Mouse (Mus musculus) right cerebral cortex, postnatal 25 days (tissue): ENCODE measurements around the gene Secisbp2.

Experiments
- DNase-seq: peaks from one replicate; pipeline ENCODE4 v3.0.0; 2022

Gene Secisbp2

DNA sequence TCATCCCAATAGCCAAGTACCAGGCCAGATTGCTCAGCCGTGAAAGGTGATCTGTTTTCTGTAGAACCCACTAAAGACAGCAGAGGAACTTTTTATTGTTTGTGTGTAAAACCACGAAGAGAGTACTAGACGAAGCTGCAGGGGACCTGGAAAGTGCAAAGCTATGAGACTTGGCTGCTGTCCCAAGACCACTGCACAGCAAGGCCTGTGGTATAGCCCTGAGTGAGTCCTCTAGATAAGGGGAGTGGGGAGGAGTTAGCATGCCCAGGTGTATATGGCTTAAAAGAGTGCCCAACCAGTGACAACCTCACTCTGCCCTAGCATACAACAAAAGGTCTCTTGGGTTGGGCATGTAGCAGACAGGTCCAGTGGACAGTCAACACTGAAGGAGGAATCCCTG, 37.2 kb downstream of the Secisbp2 start:
- no peak for DNase-seq

DNA sequence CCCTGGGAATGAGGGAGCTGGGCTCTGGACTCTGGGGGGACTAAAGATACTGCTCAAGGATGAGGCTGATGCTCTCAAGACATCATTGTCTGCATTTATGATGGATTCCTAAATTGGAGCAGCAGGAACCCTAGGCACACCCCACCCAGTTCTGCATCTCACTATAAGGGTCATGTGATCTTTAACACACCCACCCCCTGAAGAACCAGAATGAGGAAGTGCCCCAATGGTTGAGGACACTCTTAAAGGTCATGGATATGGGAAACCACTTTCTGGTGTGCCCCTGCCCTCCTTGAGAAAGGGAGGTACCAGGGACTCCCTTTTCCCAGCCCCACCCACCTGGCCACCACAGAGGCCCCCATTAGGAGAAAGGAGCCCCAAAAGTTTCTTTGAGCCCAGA, 45.0 kb downstream of the Secisbp2 start:
- no peak for DNase-seq

- DNase-seq, result no peak
These were observed 46.0 kb downstream of the Secisbp2 start for GRCm38 (mm10) chr13:51697455-51697854.

GRCm38 (mm10) chr13:51697897-51698296, 46.4 kb downstream of the Secisbp2 start:
- no peak for DNase-seq

GRCm38 (mm10) chr13:51698318-51698717, 46.8 kb downstream of the Secisbp2 start:
- DNase-seq, result no peak

DNA sequence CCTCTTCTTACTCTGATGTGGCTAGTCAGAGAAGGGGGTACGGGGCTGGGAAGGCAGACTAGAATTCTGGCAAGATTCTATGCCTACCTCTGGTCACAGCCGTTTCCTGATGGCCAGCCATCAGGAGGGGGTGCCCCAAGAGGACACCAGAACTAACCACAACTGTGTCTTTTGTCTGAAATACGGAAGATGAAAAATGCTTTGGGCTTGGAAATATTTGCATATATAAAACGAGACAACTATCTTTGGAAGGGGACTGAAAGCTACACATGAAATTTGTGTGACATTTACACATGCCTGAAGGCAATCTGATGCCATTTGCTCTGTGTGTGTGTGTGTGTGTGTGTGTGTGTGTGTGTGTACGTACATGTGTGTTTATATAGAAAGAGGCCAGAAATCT, 52.4 kb downstream of the Secisbp2 start:
- no peak for DNase-seq

- no peak for DNase-seq
These were observed 54.7 kb downstream of the Secisbp2 start for GRCm38 (mm10) chr13:51705882-51706854.

GRCm38 (mm10) chr13:51710738-51711137, 59.2 kb downstream of the Secisbp2 start:
- DNase-seq, result no peak

DNA sequence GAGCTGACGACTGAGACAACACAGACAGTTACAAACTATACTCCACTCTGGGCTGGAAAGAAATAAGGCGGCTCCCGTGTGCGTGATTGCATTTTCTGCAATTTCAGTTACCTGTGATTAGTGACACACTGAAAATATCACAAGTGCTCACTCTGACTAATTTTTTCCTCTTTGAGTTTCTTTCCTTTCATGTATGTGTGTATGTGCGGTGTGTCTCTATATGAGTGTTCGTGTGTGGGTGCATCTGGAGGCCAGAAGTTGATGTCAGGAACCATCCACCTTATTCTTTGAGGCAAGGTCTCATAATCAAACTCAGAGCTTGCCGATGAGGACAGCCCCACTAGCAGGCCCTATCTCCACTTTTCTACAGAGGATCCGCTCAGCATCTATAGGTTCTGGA, 60.5 kb downstream of the Secisbp2 start:
- DNase-seq, result no peak

- DNase-seq, result no peak
These were observed 65.1 kb downstream of the Secisbp2 start for GRCm38 (mm10) chr13:51716350-51717263.

DNA sequence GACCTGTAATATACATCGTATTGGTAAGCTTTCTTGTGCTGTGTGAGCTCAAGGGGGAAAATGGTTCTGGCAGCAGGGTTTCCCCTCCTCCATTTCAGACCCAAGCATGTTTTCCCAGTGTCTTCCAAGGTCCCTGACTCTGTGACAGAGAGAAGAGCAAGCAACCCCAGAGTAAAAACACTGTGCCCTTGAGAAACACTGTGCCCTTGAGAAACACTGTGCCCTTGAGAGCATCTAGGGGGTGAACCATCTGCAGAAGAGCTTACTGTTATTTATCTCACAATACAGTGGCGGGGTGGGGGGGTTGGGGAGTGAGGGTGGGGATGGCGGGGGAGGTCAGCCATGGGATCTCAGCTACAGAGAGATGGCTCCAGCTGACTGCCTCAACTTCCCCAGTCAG, 67.8 kb downstream of the Secisbp2 start:
- no peak for DNase-seq

GRCm38 (mm10) chr13:51720556-51720955, 69.1 kb downstream of the Secisbp2 start:
- DNase-seq, result no peak

DNA sequence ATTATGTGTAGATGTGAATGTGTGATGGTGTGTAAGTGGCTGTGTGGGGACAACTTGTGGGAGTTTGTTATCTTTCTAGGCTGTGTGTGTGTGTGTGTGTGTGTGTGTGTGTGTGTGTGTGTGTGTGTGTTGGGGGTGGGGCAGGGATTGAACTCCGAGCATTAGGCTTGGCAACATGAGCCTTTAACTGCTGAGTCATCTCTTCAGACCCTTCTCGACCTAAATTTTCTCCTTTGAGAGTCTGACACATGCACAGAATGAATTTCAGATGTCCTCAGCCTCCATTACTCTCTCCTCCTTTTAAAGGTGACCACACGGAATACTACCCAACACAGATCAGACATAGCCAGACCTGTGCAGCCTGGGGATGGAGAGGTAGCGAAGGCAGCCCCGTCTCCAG, 71.6 kb downstream of the Secisbp2 start:
- DNase-seq, result no peak

- no peak for DNase-seq
These were observed 73.1 kb downstream of the Secisbp2 start for GRCm38 (mm10) chr13:51724566-51724965.

DNA sequence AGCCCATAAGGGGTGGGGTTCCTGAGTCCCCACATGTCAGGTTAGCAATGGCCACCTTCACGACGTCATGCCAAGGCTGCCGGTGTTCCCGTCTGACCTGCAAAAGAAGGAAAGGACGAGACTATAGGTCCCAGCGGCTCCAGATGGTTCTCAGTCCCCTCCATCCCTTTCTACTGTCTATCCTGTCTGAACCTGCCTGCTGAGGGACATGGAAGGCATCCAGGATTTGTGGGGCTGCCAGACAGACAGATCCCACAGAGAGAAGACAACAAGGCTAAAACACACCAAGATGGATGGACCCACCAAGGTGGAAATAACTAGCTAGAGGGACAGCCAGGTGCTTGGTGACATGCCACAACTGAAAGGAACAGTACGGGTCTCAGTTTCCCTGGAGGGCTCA, 73.9 kb downstream of the Secisbp2 start:
- DNase-seq, result no peak

- DNase-seq, result no peak
These were observed 74.6 kb downstream of the Secisbp2 start for GRCm38 (mm10) chr13:51725926-51726574.

DNA sequence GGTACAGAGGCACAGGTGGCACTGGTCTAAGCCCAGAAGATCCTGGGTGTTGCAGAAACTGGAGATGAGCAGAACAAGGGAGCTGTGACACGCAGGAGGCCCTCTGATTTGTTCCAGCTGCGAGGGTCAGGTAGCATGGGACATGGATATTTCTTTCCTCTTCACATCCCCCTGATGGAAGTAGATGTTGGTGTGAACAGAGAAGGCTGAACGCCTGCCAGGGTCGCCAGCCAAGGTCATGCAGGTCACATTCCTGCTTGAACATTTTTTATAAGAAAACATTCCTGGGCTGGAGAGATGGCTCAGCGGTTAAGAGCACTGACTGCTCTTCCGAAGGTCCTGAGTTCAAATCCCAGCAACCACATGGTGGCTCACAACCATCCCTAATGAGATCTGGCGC, 75.9 kb downstream of the Secisbp2 start:
- DNase-seq, result no peak

- DNase-seq, result no peak
These were observed 78.4 kb downstream of the Secisbp2 start for GRCm38 (mm10) chr13:51729887-51730361.

DNA sequence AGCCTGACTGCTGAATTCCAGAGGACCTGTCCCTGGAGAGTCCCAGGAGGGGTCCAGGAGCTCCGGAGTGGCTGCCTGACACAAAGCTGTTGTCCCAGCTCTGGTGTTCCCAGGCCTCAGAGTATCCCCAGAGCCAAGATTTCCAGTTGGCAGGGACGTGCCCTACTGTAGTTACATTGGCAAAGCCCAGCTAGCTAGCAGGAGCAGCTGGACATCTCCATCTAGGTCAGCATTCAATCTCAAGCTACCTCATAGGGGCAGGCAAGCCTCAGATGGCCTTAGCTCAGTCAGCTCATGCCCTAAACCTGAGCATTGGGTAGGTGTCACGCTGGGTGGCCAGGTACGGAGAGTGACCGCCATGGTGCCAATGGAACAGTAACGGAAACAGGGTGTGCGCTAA, 80.0 kb downstream of the Secisbp2 start:
- no peak for DNase-seq

DNA sequence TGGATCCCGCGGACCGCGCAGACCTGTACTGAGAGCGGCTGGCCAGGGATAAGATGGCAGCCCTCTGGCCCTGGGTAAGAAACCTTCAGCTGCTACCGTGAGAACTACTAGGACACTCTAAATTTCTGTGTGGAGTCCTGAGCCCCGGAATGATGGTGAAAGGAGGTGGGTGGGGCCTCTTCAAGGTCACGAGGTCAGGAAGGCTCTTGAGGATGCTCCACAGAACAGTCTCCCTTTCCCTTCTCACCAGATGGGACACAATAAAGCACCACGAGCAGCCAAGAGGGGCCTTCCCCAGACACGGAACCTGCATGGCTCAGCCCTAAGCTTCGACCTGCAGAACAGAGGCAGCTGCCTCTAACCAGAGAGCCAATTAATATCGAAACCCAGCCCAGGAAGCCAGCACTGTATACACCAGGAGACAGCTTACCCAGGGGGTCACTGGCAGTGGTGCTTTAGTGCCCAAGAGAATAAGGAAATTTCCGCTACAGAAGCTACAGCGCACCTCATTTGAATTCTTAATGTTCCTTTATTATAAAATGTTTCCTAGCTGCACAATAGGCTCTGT, 80.7 kb downstream of the Secisbp2 start:
- no peak for DNase-seq
